Mouse (Mus musculus) cerebellum, adult 9-11 months (tissue): ENCODE measurements around the gene Sp4.

Experiments
- DNase-seq: peaks from one replicate; pipeline ENCODE4 v3.0.0; 2022

Sp4 gene

GRCm38 (mm10) chr12:118301072-118301865 is at the start of gene Sp4:
TSS of gene Sp4 (minus strand) at chr12:118301440.
- DNase-seq, result peak; percentile 97

GRCm38 (mm10) chr12:118339107-118339506 is 37.9 kb upstream of the Sp4 start:
- DNase-seq, result no peak

- no peak for DNase-seq
Observed at GRCm38 (mm10) chr12:118338243-118338642, 37.0 kb upstream of the Sp4 start.

- no peak for DNase-seq
Observed at GRCm38 (mm10) chr12:118337291-118337690, 36.1 kb upstream of the Sp4 start.

- no peak for DNase-seq
Observed at GRCm38 (mm10) chr12:118328739-118329249, 27.6 kb upstream of the Sp4 start.

- DNase-seq, result no peak
Observed at GRCm38 (mm10) chr12:118327566-118327965, 26.3 kb upstream of the Sp4 start.

GRCm38 (mm10) chr12:118326161-118326560 is 24.9 kb upstream of the Sp4 start:
- no peak for DNase-seq

GRCm38 (mm10) chr12:118320076-118320475 is 18.8 kb upstream of the Sp4 start:
- no peak for DNase-seq

- no peak for DNase-seq
Observed at GRCm38 (mm10) chr12:118314477-118314845, 13.2 kb upstream of the Sp4 start.

GRCm38 (mm10) chr12:118313805-118314476 is 12.7 kb upstream of the Sp4 start:
- DNase-seq, result no peak

GRCm38 (mm10) chr12:118303586-118303985 is 2.3 kb upstream of the Sp4 start:
- peak; percentile 18 for DNase-seq

GRCm38 (mm10) chr12:118303066-118303465 is 1.8 kb upstream of the Sp4 start:
- peak; percentile 57 for DNase-seq

GRCm38 (mm10) chr12:118301866-118302835 is 911 bp upstream of the Sp4 start:
- peak; percentile 100 for DNase-seq

GRCm38 (mm10) chr12:118300754-118301071 is 527 bp downstream of the Sp4 start:
- DNase-seq, result no peak

GRCm38 (mm10) chr12:118299956-118300355 is 1.3 kb downstream of the Sp4 start:
- DNase-seq, result peak; percentile 75

GRCm38 (mm10) chr12:118299172-118299571 is 2.1 kb downstream of the Sp4 start:
- no peak for DNase-seq

- peak; percentile 33 for DNase-seq
Observed at GRCm38 (mm10) chr12:118298516-118298915, 2.7 kb downstream of the Sp4 start.

GRCm38 (mm10) chr12:118296236-118296635 is 5.0 kb downstream of the Sp4 start:
- no peak for DNase-seq

GRCm38 (mm10) chr12:118295793-118296192 is 5.4 kb downstream of the Sp4 start:
- no peak for DNase-seq

GRCm38 (mm10) chr12:118288947-118289346 is 12.3 kb downstream of the Sp4 start:
- no peak for DNase-seq

GRCm38 (mm10) chr12:118285099-118285498 is 16.1 kb downstream of the Sp4 start:
- no peak for DNase-seq

- no peak for DNase-seq
Observed at GRCm38 (mm10) chr12:118281961-118282360, 19.3 kb downstream of the Sp4 start.

- DNase-seq, result no peak
Observed at GRCm38 (mm10) chr12:118276385-118276784, 24.9 kb downstream of the Sp4 start.
